Mouse (Mus musculus) midbrain, embryonic 13.5 days (tissue): ENCODE data around the gene Myh11. TPM values are rescaled to one million over a fixed set of nuclear protein-coding genes. Genes with fewer than 3 reads are reported as not detected.
"Not testable (repeated sequence)": the region's sequence is repeated elsewhere in the genome, so short reads cannot be mapped to it uniquely, and the experiment has no call there.

Experiments
- ATAC-seq: fragments of 200-750 bp; cut with Nextera tagmentation; 2 replicates; pipeline ENCODE4 v1.8.0; 2017; ENCODE audit warnings: mild to moderate bottlenecking, moderate TSS enrichment, moderate library complexity
- H3K27ac ChIP-seq: fragments of 300-500 bp; sonication (generic); 2 replicates; pipeline ENCODE4 v1.5.1; 2015; ENCODE audit warnings: inconsistent platforms, mild to moderate bottlenecking, moderate library complexity
- H3K27me3 ChIP-seq: fragments of 300-500 bp; sonication (generic); 2 replicates; pipeline ENCODE4 v1.6.1; 2015; ENCODE audit warnings: mild to moderate bottlenecking, inconsistent platforms
- H3K36me3 ChIP-seq: fragments of 300-500 bp; sonication (generic); 2 replicates; pipeline ENCODE4 v1.6.1; 2015; ENCODE audit warnings: mild to moderate bottlenecking, inconsistent platforms
- H3K4me1 ChIP-seq: fragments of 300-500 bp; sonication (generic); replicated peaks from 2 replicates; pipeline ENCODE4 v1.6.1; 2015; ENCODE audit warnings: inconsistent platforms
- H3K4me2 ChIP-seq: fragments of 300-500 bp; sonication (generic); replicated peaks from 2 replicates; pipeline ENCODE4 v1.6.1; 2015; ENCODE audit warnings: moderate library complexity, mild to moderate bottlenecking, inconsistent platforms
- H3K4me3 ChIP-seq: fragments of 300-500 bp; sonication (generic); replicated peaks from 2 replicates; pipeline ENCODE4 v1.5.1; 2015; ENCODE audit warnings: mild to moderate bottlenecking, inconsistent platforms
- H3K9ac ChIP-seq: fragments of 300-500 bp; sonication (generic); replicated peaks from 2 replicates; pipeline ENCODE4 v1.6.1; 2015; ENCODE audit warnings: mild to moderate bottlenecking, inconsistent platforms
- H3K9me3 ChIP-seq: fragments of 300-500 bp; sonication (generic); 2 replicates; pipeline ENCODE4 v1.6.1; 2016; ENCODE audit warnings: mild to moderate bottlenecking, inconsistent platforms
- WGBS: fragments of 180-500 bp; shearing (Covaris S2); methylation state at CpG from one replicate; pipeline ENCODE4 v1.1.7; 2015; 5-methylcytosine and 5-hydroxymethylcytosine counted together
- microRNA counts: library from miRNA; unstranded; fragments of <30 nt; microRNA quantifications from one replicate; lab custom pipeline; 2016
- microRNA-seq: library from miRNA; unstranded; fragments of <30 nt; microRNA quantifications from one replicate; pipeline ENCODE4, GENCODE M21; 2016
- polyA plus RNA-seq: library from polyadenylated mRNA; unstranded; fragments of >200 nt; fragmentation: Nextera tagmentation; extraction: Ambion mirVana; gene quantifications from 2 replicates; pipeline ENCODE4 v1.2.1, GENCODE M21; 2015

Gene Myh11
- polyA plus RNA-seq, 1 experiment from 2014 or later, result 0.39 TPM

GRCm38 (mm10) chr16:14158936-14159745 is 132.0 kb downstream of the Myh11 start:
- ATAC-seq, result peak; percentile 94
- under 1% methylated on average over 58 of the region's 58 CpGs for WGBS
- H3K36me3 ChIP-seq, result no peaks in the 10 kb centered on the region
- H3K4me2 ChIP-seq, result peak overlapping the region; percentile 60
- H3K9ac ChIP-seq, result peak overlapping the region; percentile 80
- H3K27me3 ChIP-seq, result no peaks in the 10 kb centered on the region
- peaks cover 34% of the 10 kb centered on the region for H3K4me1 ChIP-seq
- no peaks in the 10 kb centered on the region for H3K9me3 ChIP-seq
- peak overlapping the region; percentile 92 for H3K27ac ChIP-seq
- peak overlapping the region; percentile 80 for H3K4me3 ChIP-seq

- 12% methylated on average over 7 of the region's 7 CpGs for WGBS
- H3K4me1 ChIP-seq, result peaks cover 28% of the 10 kb centered on the region
- ATAC-seq, result no peak
- peaks cover 4% of the 10 kb centered on the region; the same call in 1 of the 2 replicates for H3K36me3 ChIP-seq
- H3K9ac ChIP-seq, result peak overlapping the region; percentile 80
- H3K27me3 ChIP-seq, result no peaks in the 10 kb centered on the region
- no peaks in the 10 kb centered on the region for H3K9me3 ChIP-seq
- peak overlapping the region; percentile 80 for H3K4me3 ChIP-seq
- peak overlapping the region; percentile 60 for H3K4me2 ChIP-seq
- peak overlapping the region; percentile 92 for H3K27ac ChIP-seq
Observed at GRCm38 (mm10) chr16:14158536-14158935, 132.6 kb downstream of the Myh11 start.

GRCm38 (mm10) chr16:14156312-14156711 is 134.9 kb downstream of the Myh11 start:
- H3K27ac ChIP-seq, result no peak overlapping the region
- ATAC-seq, result no peak
- H3K9ac ChIP-seq, result no peak overlapping the region
- WGBS, result 90% methylated on average over 6 of the region's 6 CpGs
- no peaks in the 10 kb centered on the region for H3K27me3 ChIP-seq
- no peaks in the 10 kb centered on the region for H3K9me3 ChIP-seq
- peaks cover 24% of the 10 kb centered on the region for H3K36me3 ChIP-seq
- peaks cover 21% of the 10 kb centered on the region for H3K4me1 ChIP-seq
- H3K4me3 ChIP-seq, result no peak overlapping the region
- no peak overlapping the region for H3K4me2 ChIP-seq

- not testable (repeated sequence) for ATAC-seq, H3K9me3 ChIP-seq, H3K27ac ChIP-seq, H3K4me2 ChIP-seq, H3K4me3 ChIP-seq, H3K9ac ChIP-seq, H3K27me3 ChIP-seq
- 85% methylated on average over 1 of the region's 2 CpGs for WGBS
- Histone ChIP-seq H3K4me1 (peaks cover 21% of the 10 kb centered on the region), H3K36me3 (peaks cover 31% of the 10 kb centered on the region)
Observed at GRCm38 (mm10) chr16:14155638-14156037, 135.5 kb downstream of the Myh11 start.

- peaks cover 56% of the 10 kb centered on the region for H3K36me3 ChIP-seq
- no peaks in the 10 kb centered on the region for H3K9me3 ChIP-seq
- ATAC-seq, result no peak
- H3K4me3 ChIP-seq, result no peak overlapping the region
- 0 out of 2 replicates have a peak, but pooled peaks cover 5% of the 10 kb centered on the region for H3K4me1 ChIP-seq
- H3K27me3 ChIP-seq, result no peaks in the 10 kb centered on the region
- 95% methylated on average over 4 of the region's 4 CpGs for WGBS
- H3K27ac ChIP-seq, result no peak overlapping the region
- H3K4me2 ChIP-seq, result no peak overlapping the region
- H3K9ac ChIP-seq, result no peak overlapping the region
Observed at GRCm38 (mm10) chr16:14151718-14152117, 139.5 kb downstream of the Myh11 start.

- Histone ChIP-seq H3K4me3 (no peak overlapping the region), H3K9me3 (no peaks in the 10 kb centered on the region), H3K36me3 (peaks cover 79% of the 10 kb centered on the region)
Observed at GRCm38 (mm10) chr16:14147712-14148111, 143.5 kb downstream of the Myh11 start.

More at GRCm38 (mm10) chr16:14147712-14148111, 143.5 kb downstream of the Myh11 start:
- H3K27ac ChIP-seq, result no peak overlapping the region
- ATAC-seq, result no peak
- no peak overlapping the region for H3K9ac ChIP-seq
- H3K4me2 ChIP-seq, result no peak overlapping the region
- no peaks in the 10 kb centered on the region for H3K4me1 ChIP-seq
- H3K27me3 ChIP-seq, result no peaks in the 10 kb centered on the region

MicroRNAs encoded within 50 kb of the gene (microRNA counts, 519-probe panel; counts per million panel counts)
- 3,904 counts per million, percentile 73 among the panel's probes with 10 or more counts for microRNA mmu-miR-484 (lab: Ali Mortazavi, UCI)

Small RNA genes within 50 kb of the gene (microRNA-seq; reads per million reads assigned to microRNA genes)
- 3,381 reads per million, percentile 88 among the genes with 10 or more reads in this experiment for gene Mir484

Other genes with a start within 250 kb of the Myh11 start
- 62.8 and 63.2 TPM in 2 replicates for gene Nde1, start 128.1 kb downstream of the Myh11 start, polyA plus RNA-seq
- gene Marf1, start 128.0 kb downstream of the Myh11 start, polyA plus RNA-seq, result 18.3 and 18.9 TPM in 2 replicates
- 198 and 214 TPM in 2 replicates for gene Fopnl, start 26.0 kb upstream of the Myh11 start, polyA plus RNA-seq
- 6.9 and 7.1 TPM in 2 replicates for gene Abcc1, start 70.2 kb upstream of the Myh11 start, polyA plus RNA-seq